Mouse (Mus musculus) limb, embryonic 14.5 days (tissue): Measurements from ENCODE around the gene Atp1a3. TPM values are rescaled to one million over a fixed set of nuclear protein-coding genes. Genes with fewer than 3 reads are reported as not detected.

ENCODE experiments used
- ATAC-seq: fragments of 200-750 bp; cut with Nextera tagmentation; 2 replicates; pipeline ENCODE4 v1.8.0; 2017; ENCODE audit warnings: low read depth, moderate number of reproducible peaks, moderate TSS enrichment; ENCODE audit not compliant: low FRiP score
- DNase-seq: peaks from one replicate; pipeline ENCODE4 v3.0.0-alpha.2; 2015; ENCODE audit warnings: low spot score
- H3K27ac ChIP-seq: fragments of 300-500 bp; sonication (generic); replicated peaks from 2 replicates; pipeline ENCODE4 v1.5.1; 2014; ENCODE audit warnings: low read depth, mild to moderate bottlenecking, low read length, moderate library complexity, mixed read lengths
- H3K27me3 ChIP-seq: fragments of 300-500 bp; sonication (generic); 2 replicates; pipeline ENCODE4 v1.6.1; 2014; ENCODE audit warnings: low read length, mixed read lengths; ENCODE audit not compliant: control insufficient read depth, insufficient read depth
- H3K36me3 ChIP-seq: fragments of 300-500 bp; sonication (generic); 2 replicates; pipeline ENCODE4 v1.6.1; 2014; ENCODE audit warnings: mild to moderate bottlenecking, low read length, moderate library complexity, mixed read lengths; ENCODE audit not compliant: control insufficient read depth, insufficient read depth
- H3K4me1 ChIP-seq: fragments of 300-500 bp; sonication (generic); 2 replicates; pipeline ENCODE4 v1.6.1; 2014; ENCODE audit warnings: antibody characterized with exemption, low read length, mixed read lengths; ENCODE audit not compliant: control insufficient read depth, insufficient read depth
- H3K4me2 ChIP-seq: fragments of 300-500 bp; sonication (generic); replicated peaks from 2 replicates; pipeline ENCODE4 v1.6.1; 2014; ENCODE audit warnings: low read depth, mild to moderate bottlenecking, low read length, moderate library complexity; ENCODE audit not compliant: severe bottlenecking
- H3K4me3 ChIP-seq: fragments of 300-500 bp; sonication (generic); replicated peaks from 2 replicates; pipeline ENCODE4 v1.5.1; 2014; ENCODE audit warnings: low read length
- H3K9ac ChIP-seq: fragments of 300-500 bp; sonication (generic); 2 replicates; pipeline ENCODE4 v1.6.1; 2014; ENCODE audit warnings: mild to moderate bottlenecking, low read depth, low read length, moderate library complexity; ENCODE audit not compliant: severe bottlenecking
- H3K9me3 ChIP-seq: fragments of 300-500 bp; sonication (generic); 2 replicates; pipeline ENCODE4 v1.6.1; 2016; ENCODE audit warnings: low read length; ENCODE audit not compliant: control insufficient read depth
- POLR2A ChIP-seq: fragments of 200-500 bp; IDR thresholded peaks from 2 replicates; pipeline ENCODE4 v1.8.0; 2012; ENCODE audit warnings: inconsistent platforms, mild to moderate bottlenecking, moderate library complexity, borderline replicate concordance; ENCODE audit not compliant: insufficient read depth, insufficient read length; ENCODE audit errors: extremely low read depth
- WGBS: fragments of 180-500 bp; shearing (Covaris S2); extraction: QIAGEN DNeasy Blood & Tissue Kit; methylation state at CpG from one replicate; pipeline ENCODE4 v1.1.7; 2014; 5-methylcytosine and 5-hydroxymethylcytosine counted together
- polyA plus RNA-seq, 2 experiments: library from polyadenylated mRNA; depleted of rRNA in 1 of 2; stranded (reverse) in 1 of 2; unstranded in 1 of 2; fragments of >200 nt; fragmentation: Nextera tagmentation in 1 of 2; extraction: Ambion mirVana in 1 of 2; gene quantifications; 2 replicates each; pipeline versions ENCODE4 v1.2.1 to v1.2.3; 2012 to 2014

Gene Atp1a3
- polyA plus RNA-seq, 2 experiments: 0.69 to 0.84 TPM

DNA sequence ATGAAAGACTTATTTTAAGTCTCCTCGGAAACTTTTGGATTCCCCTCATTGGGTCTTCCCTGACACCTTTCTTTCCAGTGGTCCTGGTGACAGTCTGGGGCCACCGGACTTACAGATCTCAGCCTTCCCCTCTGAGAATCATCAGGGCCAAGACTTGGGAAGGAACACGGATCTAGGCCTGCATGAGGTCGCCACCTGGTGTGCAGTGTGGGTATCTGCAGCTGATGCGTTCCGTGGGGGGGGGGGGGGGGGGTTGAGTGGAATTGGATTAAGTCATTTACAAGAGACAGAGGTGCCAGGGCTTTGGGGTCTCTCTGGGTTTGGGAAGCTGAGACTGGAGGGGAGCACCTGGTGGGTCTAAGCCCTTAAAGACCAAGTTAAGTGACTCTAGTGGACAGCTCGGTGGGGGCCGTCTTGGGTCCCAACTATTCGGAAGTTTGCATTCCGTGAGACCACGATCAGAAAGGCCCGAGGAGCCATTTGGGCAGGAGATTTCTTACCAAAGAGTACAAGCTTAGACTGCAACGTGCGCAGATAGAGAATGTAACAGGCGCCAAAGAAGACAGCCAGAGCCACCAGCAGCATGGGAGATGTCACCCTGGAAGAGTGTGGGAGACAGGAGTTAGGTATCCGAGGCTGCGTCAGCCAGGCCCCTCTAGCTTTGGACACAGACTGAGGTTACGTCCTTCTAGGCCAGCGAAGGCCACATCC, 34.3 kb downstream of the Atp1a3 start:
- Histone ChIP-seq H3K27ac (peak overlapping the region; percentile 63; the same call in 1 of the 2 replicates), H3K4me3 (peak overlapping the region; percentile 61), H3K4me1 (no peaks in the 10 kb centered on the region), H3K9me3 (no peaks in the 10 kb centered on the region), H3K27me3 (no peaks in the 10 kb centered on the region), H3K9ac (peak overlapping the region; percentile 63), H3K4me2 (peak overlapping the region; percentile 74), H3K36me3 (peaks cover 6% of the 10 kb centered on the region; the same call in 1 of the 2 replicates)
- no peak; the same call in 1 of the 2 replicates for ATAC-seq
- no peak for TF ChIP-seq POLR2A
- DNase-seq: peak; percentile 32
- WGBS: 14% methylated on average over 19 of the region's 19 CpGs

DNA sequence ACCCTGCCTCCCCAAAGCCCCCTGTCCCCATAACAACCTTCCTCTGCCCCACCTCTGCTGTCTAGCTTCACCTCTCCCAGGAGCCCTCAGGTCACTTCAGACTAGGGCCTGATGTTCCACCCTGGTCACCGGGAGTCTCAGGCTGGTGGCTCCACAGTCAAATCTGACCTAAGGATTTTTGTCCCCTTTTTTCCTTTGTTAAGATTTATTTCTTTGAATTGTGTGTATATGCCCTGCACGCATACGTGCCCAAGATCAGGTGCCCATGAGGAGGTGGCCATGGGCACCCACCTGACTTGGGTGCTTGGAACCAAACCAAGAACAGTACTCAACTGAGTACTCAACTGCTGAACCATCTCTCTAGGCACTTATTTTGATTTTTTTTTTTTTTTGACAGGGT, 35.4 kb downstream of the Atp1a3 start:
- Histone ChIP-seq H3K36me3 (peaks cover 6% of the 10 kb centered on the region; the same call in 1 of the 2 replicates), H3K9me3 (no peaks in the 10 kb centered on the region), H3K4me3 (no peak overlapping the region), H3K27me3 (no peaks in the 10 kb centered on the region), H3K4me2 (no peak overlapping the region), H3K4me1 (no peaks in the 10 kb centered on the region), H3K27ac (no peak overlapping the region), H3K9ac (no peak overlapping the region)
- 93% methylated on average over 3 of the region's 3 CpGs for WGBS
- ATAC-seq: no peak
- TF ChIP-seq POLR2A: no peak
- no peak for DNase-seq

DNA sequence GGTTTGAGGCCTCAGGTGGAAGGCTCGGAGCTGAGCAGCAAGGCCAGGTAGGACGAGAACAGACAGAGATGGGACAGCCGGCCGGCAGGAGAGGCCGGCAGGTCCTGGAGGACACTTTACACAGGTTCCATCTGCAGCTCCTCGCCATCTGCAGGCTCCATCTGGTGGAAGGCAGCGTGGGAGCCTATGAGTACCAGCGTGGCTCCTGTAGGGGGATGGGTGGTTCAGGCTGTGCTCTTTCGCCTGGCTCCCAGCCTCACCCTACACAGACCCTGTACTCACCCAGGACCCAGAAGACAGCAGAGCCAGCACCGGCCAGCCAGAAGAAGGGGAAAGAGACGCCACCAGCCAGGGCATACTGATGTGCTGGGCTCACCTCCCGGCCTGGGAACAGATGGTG, 36.0 kb downstream of the Atp1a3 start:
- Histone ChIP-seq H3K27me3 (no peaks in the 10 kb centered on the region), H3K27ac (no peak overlapping the region), H3K4me2 (no peak overlapping the region), H3K36me3 (peaks cover 6% of the 10 kb centered on the region; the same call in 1 of the 2 replicates), H3K9me3 (no peaks in the 10 kb centered on the region), H3K9ac (no peak overlapping the region), H3K4me3 (no peak overlapping the region), H3K4me1 (no peaks in the 10 kb centered on the region)
- WGBS: 71% methylated on average over 11 of the region's 12 CpGs
- DNase-seq (no peak), ATAC-seq (no peak)
- no peak for TF ChIP-seq POLR2A

DNA sequence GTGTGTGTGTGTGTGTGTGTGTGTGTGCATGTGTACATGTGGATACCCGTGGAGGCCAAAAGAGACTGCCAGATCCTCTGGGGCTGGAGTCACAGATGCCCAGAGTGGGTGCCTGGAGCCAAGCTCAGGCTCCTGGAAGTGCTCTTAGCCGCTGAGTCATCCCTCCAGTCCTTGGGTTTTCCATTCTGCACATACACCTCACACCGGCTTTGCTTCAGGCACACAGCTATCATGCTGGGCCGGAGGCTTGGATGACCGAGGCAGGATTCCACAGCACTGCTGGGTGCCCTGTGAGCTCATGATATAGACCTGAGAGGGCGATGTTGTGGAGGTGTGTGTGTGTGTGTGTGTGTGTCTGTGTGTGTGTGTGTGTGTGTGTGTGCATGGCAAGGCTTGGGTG, 37.3 kb downstream of the Atp1a3 start:
- H3K4me2 ChIP-seq: no peak overlapping the region
- no peak overlapping the region for H3K9ac ChIP-seq
- H3K4me1 ChIP-seq: no peaks in the 10 kb centered on the region
- H3K27me3 ChIP-seq: no peaks in the 10 kb centered on the region
- ATAC-seq: no peak
- 73% methylated on average over 6 of the region's 6 CpGs for WGBS
- peaks cover 6% of the 10 kb centered on the region; the same call in 1 of the 2 replicates for H3K36me3 ChIP-seq
- no peak for DNase-seq
- no peaks in the 10 kb centered on the region for H3K9me3 ChIP-seq
- no peak overlapping the region for H3K4me3 ChIP-seq
- no peak overlapping the region for H3K27ac ChIP-seq
- TF ChIP-seq POLR2A: no peak

DNA sequence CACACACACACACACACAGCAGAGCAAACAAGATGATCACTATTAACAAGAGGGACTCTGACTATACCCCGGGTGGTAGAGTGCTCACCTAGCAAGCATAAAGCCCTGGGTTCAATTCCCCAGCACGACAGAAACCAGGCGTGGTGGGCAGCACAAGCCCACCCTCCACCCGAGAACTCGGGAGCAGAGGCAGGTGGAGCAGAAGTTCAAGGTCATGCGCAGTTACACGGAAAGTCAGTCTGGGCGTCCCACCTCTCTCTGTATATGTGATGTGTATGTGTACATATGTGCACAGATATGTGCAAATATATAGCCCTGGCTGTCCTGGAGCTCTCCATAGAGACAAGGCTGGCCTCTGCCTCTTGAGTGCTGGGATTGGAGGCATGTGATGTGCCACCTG, 37.8 kb downstream of the Atp1a3 start:
- Histone ChIP-seq H3K4me3 (no peak overlapping the region), H3K4me1 (no peaks in the 10 kb centered on the region), H3K4me2 (no peak overlapping the region), H3K27ac (no peak overlapping the region), H3K9me3 (no peaks in the 10 kb centered on the region), H3K9ac (no peak overlapping the region), H3K36me3 (peaks cover 6% of the 10 kb centered on the region; the same call in 1 of the 2 replicates), H3K27me3 (no peaks in the 10 kb centered on the region)
- DNase-seq (no peak), ATAC-seq (no peak)
- WGBS: 86% methylated on average over 8 of the region's 8 CpGs
- TF ChIP-seq POLR2A: no peak
